Mouse (Mus musculus): ENCODE results near the gene Lpp.
A peak's percentile ranks its signal among the peaks of the same experiment; 100 is the strongest.
"Not testable (repeated sequence)": the region's sequence is repeated elsewhere in the genome, so short reads cannot be mapped to it uniquely, and the experiment has no call there.

Lpp gene

DNA sequence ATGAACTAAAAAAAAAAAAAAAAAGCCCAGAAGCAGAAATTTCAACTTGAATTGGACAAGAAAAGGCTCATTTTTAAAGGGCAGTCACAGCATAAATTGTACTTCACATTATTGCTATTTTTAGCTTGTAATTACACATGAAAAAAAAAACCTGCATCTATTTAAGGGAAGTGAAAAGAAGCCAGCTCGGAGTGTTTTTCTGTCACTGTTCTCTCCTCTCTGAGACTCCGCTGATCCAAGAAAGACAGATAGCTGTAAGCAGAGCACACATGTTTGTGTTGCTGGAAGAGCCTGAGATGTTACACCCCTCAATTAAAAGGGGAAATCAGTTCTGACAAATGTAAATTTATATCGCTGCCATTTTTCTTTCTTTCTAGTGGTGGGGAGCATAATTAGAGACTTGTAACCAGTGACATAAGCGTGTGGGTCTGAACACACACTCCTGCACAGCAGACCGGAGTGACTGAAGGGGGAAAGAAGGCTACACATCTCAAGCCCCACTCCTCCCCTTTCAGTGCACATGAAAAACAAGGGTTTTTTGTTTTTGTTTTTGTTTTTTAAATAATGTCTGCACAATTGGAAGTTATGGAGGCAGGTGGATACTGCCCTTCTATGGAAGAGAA is 579.8 kb downstream of the Lpp start:
- DNase-seq (ENCODE audit: low read depth, low spot score) = no peak

DNA sequence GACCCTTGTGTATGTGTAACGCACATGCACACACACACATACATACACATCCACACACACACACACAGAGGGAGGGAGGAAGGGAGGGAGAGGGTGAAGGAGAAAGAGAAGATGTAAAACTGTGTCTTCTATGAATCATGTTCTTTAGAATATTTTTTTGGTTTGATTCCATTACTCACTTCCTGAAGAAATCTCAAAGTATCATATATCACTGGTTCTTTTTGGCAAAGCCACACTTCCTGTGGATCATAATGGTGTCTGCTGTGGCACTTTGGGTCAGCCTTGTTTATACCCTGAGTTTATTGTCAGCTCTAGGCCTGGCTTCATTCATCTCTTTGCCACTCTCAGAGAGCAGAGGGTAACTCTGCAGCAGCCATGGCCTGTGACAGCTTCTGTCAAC is 584.5 kb downstream of the Lpp start:
- DNase-seq (ENCODE audit: low read depth, low spot score) = no peak

DNA sequence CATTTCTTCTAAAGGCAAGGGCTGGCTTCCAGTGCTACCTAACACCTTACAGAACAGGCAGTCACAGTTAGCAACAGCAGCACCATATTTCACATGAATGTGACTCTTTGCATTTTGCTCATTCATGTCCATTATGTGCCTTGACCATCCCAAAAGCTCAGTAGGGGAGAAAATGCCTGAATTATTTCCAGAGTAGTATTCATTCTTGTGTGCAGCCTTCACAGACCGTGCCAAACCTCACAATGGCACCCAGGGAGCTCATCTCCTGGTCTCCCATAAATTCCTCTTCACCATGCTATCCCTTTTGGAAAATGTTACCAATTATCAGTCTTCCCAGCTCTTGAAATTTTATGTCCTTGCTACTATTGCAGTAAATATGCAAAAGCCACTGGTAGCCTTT is 584.9 kb downstream of the Lpp start:
- DNase-seq (ENCODE audit: low read depth, low spot score) = no peak

DNA sequence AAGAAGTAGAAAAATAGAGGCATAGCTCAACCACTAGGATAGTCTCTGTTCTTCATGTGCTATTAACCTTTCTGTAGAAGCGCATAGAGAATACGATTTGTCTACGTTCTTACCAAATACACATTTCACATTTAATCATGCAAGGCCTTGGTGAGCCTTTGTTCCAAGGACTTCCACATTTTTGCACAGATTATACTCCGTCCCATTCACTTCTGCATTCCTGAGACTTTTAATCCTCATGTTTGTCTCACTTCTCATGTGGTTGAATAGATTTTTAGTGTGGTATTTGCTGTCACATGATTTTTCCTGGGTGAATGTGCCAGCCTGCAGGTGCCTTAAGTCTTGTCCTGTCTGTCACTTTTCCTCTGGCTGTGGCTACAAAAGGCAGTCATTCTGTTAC is 586.1 kb downstream of the Lpp start:
- DNase-seq (ENCODE audit: low read depth, low spot score) = no peak

DNA sequence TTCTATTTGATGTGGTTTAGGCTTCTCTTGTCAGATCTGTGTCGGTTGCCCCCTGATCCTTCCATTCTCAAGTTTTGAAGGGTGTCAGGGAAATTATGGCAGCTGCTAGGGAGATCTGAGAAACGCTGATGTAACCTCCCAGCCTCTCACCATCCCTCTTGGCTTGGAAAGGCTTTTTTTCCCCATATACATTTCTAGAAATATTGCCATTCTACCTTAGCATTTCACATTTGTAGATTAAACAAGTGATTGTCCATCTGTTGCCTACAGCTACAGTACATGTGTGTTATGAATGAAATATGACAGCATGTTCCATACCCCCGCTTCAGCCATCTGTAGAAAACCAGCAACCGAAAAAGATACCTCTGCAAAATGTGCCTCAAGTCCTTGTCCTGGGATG is 589.5 kb downstream of the Lpp start:
- DNase-seq (ENCODE audit: low read depth, low spot score) = no peak

DNA sequence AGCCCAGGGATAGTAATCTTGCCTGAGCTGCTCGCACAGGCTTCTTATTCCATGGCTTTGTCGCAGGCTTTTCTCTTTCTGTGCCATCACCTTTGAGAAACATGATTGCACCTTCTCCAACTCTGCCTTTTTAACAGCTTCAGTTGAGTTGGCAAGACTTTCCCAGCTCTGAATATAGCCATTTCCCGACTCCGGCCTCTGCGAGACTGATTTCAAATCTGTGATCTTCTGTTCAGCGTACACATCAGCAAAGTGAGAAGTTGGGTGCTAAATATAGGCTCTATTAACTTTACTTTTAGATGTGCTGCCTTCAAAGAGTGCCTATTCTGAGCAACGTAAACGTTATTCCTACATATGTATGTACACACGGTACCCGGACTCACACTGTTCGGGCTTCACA is 597.0 kb downstream of the Lpp start:
- DNase-seq (ENCODE audit: low read depth, low spot score) = no peak

DNA sequence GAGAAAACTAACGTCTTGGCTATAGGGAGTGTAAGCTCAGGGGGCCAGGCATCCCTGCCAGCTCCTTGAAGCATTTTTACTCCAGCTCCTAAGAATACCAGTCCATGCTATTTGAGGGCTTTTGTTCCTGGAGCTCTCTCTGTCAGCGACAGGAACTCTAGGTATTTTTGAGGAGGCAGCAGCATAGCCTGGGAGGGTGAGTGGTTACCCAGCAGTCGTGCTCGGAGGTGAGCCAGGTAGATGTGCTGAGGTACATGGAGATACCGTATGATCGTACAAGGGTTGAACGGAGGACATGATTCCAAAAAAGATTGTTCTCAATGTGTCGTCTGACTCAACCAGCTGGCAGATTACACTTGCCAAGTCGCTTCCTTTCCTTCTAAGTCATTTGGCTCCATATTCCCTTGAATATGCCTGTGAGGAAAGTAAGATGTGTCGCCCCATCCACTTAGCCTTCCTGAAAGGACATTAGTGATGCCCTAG is 597.8 kb downstream of the Lpp start:
- DNase-seq (ENCODE audit: low read depth, low spot score) = no peak

DNA sequence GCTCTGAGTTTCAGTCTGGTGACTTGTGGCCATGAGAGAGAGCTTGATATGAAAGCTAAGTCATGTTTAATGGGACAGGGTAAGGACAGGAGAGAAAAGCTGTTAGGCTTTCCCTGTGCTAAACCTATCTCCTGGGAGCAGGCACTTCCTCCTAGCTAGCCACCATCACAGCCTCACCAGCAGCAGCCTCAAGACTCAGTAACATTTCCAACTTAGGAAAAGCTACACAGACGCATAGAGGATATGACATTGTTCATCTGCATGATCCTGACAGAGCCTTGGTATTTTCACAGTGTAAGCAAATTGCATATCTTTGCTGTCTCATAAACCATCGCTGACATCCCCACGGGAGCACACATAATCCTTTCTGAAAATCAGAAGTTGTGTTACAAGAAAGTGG is 598.7 kb downstream of the Lpp start:
- no peak for DNase-seq (ENCODE audit: low read depth, low spot score)

DNA sequence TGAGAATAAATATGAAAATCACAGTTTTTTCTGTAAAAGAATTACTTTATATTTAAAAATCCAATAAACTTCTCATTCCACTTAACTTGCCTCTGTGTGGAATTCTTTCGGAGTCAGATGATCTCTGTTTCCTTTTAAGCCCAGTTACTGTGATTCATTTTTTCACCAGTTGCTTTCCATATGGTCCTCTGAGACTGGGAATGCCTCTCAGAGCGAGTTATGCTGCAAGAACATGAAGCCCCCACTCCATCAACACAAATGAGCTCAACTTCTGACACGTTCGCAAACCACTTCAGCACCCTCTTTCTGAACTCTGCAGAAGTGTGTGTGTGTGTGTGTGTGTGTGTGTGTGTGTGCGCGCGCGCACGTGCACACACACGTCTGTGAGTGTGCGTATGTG is 599.2 kb downstream of the Lpp start:
- no peak for DNase-seq (ENCODE audit: low read depth, low spot score)

DNA sequence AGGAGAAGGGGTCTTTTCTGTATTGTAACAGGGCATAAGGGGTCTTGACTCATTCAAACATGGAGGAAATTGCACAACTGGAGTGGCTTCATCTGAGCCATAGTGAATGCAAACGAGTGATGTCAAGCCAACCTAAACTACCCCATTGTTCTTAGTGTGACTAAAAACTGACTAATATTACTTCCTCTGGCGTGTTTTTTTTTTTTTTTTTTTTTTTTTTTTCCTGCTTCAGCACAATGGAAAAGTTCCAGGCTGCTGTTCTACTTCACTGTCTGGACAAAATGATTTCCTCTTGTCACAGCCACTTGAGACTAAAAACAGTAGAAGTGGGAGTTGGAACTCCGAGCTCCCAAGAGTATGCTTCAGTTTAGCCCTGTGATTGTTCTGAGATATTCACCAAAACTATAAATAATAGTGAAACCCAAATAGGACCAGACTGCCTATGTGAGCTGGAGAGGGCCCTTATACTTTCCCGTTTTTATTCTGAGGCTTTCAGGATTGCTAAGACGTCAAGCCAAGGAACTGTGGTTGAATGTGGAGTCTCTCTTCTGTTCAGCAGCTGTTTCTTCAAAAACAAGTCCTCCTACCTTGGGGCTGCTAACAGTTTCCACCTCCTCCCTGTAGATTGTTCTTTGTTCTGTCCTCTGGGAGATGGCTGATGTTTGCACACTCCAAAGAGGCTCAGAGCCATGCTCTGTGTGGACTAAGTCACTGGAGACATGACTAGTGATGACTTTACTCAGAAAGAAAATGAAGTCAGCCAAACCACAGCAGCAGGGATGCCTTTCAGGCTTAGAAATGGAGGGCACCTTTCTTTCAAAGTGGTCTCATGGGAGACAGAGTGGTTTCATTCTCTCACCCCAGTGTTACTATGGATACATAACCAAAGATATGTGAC is 617.9 kb downstream of the Lpp start:
- no peak for DNase-seq (ENCODE audit: low read depth, low spot score)

DNA sequence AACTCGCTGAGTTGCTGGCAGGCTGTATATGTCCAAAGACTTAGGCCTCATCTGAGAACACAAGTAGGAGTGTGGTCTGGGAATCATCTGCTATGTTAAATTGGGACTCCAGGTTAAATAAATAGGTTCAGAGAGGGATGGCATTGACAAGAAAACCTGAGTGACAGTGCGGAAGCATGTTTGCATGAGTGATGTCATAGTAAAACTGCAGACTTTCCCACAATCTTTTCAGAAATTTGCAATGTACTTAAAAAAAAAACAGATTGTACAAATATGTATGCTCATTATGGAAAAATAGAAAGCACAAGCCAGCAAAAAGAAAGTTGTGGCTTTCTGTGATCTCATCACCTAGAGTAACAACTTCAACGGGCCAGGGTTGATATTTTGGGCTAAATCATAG is 619.6 kb downstream of the Lpp start:
- DNase-seq (ENCODE audit: low read depth, low spot score) = no peak

DNA sequence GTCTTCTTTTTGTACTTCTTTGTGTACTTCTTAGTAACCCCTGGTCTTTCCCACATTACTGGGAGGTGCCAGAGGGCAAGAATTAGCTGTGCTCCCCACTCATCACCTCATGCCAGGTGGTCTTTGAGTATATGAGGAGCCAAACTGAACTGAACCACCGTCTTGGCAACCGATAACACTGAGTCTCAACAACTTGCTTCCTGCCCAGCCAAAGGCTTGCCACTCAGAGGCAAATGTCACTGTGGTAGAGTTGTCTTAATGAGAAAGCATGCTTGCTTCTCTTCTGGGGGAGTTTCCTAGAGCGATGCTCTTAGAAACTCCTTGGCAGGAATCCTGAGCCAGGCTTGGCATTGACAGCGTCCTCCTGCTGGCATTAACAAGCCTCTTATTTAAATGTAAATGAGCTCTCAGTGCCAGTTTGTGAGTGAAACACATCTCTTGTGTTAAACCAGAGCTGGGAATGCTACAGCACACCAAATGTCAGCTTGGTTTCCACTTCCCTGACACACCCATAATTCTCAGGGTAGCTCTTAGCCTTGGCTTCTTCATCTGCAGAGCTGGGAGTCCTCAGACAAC is 623.0 kb downstream of the Lpp start:
- no peak for DNase-seq (ENCODE audit: low read depth, low spot score)

DNA sequence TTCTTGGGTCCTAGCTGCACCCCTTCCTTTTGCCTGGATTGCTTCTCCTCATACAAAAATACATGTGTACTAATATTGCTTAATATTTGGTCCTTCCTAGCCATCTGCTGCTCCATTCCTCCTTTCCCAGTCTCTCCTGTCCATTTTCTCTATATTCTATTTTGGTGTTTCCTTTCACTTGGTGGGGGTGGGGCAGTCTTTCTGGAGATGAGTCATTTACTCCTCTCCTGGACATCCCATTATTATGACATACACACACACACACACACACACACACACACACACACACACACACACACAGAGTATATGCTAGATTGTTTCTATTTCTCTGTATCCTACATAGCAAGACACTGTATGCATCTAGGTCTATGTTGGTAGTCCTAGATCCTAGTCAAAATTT is 623.7 kb downstream of the Lpp start:
- DNase-seq (ENCODE audit: low read depth, low spot score) = no peak

DNA sequence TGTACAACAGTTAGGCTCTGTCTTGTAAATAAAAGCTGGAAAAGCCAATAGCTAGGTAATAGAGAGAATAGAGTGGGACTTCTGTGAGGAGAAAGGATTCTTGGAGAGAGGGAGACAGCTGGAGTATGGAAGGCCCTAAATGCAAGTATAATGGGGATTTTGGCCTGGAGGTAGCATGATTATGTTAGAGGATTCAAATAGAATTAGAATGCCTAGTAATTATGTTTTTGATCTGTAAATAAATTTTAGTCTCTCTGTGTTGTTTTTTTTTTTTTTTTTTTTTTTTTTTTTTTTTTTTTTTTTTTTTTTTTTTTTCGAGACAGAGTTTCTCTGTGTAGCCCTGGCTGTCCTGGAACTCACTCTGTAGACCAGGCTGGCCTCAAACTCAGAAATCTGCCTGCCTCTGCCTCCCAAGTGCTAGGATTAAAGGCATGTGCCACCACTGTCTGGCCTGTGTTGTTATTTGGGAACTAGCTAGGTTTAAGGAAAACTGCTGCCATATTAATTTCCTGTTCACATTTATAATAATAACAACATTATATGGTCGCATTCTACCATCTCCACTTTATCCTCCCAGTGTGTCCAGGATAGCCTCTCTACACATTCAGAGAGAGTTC is 628.5 kb downstream of the Lpp start:
- DNase-seq (ENCODE audit: low read depth, low spot score) = not testable (repeated sequence)

DNA sequence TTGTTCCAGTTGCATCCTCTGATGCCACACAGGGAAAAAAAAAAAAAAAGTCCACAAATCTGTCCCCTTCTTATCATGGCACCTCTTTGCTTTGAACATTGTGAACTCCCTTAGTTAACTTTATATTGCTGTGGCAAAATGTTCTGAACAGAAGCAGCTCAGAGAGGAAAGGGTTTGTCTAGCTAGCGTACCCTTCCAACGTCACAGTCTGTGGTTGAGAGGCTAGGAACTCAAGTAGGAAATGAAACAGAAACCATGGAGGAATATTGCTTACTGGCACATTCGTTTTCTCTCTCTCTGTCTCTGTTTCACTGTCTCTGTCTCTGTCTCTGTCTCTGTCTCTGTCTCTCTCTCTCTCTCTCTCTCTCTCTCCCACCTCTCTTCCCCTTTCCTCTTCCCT is 631.3 kb downstream of the Lpp start:
- peak; percentile 59 for DNase-seq (ENCODE audit: low read depth, low spot score)

DNA sequence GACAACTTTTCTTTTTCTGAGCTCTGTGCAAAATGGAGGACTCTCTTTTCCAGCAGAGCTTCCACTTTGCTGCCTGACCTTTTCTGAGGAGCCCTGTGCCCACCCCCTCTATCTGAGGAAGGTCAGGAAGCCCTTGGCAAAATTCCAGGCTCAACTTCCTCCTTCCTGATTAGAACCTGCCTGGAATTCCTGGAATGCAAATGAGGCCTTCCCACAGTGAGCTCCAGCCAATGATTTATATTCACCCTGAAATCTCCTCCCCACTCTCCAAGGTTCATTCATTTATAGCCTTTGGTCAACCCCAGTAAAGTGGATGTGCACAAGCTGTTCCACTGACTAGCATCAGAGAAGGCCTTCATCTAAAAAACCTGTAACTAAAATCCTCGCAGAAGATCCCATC is 632.9 kb downstream of the Lpp start:
- no peak for DNase-seq (ENCODE audit: low read depth, low spot score)

DNA sequence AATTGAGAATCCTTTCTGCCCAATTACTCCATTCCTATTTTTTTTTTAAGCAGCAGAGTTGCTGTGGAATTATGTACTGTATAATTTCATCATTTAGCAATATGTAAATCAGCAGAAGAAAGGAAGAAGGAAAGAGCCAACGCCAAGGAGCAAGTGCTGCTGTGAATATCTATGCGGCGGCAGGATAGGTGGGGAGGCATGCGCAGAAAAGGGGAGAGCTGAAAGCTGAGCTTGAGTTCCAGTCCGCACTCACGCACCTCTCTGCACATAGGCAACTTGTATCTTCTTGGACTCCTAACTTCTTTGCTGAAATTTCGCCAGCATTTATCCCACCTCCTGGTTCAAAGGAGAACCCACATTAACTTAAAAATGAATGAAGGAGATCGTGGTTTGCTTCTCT is 636.2 kb downstream of the Lpp start:
- no peak for DNase-seq (ENCODE audit: low read depth, low spot score)

DNA sequence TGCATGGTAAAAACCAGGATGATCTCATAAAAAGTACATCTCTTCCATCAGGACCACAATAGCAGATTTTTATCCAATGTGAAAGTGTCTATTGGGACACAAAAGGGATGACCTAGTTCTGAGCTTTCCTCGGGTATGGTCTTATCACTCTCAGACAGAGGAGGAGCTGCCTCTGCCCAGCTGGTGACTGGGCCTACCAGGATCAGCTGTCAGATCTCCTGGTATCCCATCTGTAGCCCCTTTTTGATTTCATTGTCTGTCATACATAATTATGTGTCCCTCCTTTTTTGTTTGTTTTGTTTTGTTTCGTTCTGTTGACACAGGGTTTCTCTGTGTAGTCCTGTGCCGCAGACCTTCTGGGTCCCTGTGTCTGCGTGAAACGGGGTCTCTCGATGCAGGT is 644.1 kb downstream of the Lpp start:
- no peak for DNase-seq (ENCODE audit: low read depth, low spot score)

DNA sequence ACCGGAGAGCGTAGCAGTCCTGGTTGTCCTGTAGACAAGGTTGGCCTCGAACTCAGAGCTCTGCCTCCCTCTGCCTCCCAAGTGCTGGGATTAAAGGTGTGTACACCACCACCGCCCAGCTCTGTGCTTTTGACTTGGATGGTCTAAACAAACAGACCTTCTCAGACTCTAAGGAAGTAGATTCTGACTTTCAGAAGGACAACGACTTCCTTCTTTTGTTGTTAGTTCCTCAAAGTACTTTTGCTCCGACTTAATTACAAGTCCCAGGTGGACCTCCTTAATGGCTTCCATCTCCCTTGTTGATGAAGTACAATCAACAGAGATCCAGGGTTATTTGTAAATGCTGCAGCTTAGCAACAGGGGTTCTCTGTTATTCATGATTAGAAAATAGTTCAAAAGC is 645.2 kb downstream of the Lpp start:
- DNase-seq (ENCODE audit: low read depth, low spot score) = no peak

DNA sequence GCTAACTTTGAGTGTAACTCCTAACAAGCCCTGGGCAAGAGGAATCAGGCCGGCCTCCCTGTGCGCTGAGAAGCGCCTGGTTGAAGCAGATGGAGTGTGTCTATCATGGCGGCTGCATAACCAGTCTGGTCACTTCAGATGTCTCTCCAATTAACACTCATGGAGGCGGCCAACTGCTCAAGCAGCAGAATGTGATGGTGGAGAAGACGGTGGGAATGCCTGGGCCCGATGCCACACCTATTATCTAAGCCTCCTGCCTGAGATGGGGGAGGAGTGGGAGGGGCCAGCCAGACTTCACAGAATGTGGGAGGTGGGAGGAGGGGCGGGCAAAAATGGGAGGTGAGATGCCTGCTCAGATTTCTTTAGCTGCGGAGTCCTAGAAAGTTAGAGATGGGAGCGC is 646.6 kb downstream of the Lpp start:
- no peak for DNase-seq (ENCODE audit: low read depth, low spot score)

DNA sequence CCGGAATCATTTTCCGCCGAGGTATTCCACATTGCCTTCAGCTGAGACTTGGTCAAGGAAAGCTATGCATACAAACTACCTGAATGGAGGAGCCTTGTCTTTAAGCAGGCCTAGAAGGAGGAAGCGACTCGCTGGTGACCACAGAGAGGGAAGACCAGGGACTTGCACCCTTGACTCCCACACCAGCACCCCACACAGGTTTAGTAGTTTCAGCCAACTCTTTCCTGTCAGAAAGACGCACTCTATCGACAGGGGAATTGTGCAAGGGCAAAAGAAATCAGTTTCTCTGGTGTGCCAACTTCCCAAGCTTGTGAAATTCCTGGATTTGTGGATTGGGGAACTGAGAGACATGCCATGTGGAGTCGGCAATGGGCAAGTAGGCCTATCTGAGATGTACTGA is 647.9 kb downstream of the Lpp start:
- DNase-seq (ENCODE audit: low read depth, low spot score) = no peak

DNA sequence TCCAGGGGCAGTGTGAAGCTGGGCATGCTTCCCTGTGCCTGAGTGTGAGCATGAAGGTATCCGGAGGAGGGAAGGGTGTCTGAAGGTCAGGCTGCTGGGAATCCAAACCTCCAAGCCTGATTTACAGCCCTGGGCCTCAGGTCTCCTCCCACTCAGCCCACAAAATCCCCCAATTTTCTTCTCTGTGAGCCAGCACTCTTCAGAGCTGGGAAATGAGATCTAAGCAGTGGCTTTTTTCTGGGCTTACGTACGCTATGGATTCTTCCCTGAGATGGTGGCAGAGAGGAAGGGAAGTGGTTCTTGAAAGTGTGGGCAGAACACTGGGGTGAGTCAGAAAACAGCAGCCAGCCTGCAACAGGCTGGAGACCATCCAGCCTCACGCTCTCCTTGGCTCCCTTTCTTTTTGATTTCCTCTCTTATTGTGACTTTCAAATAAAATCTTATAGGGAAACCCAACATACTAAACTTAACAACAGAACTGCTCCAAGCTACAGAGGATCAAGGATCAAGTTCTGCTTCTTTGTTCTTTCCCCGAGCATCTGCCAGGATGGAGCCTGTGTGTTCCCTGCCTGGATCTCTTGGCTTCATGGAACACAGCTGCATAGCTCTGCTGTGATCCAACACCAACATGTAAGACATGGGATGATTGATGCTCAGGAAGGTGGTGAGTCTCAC is 648.7 kb downstream of the Lpp start:
- no peak for DNase-seq (ENCODE audit: low read depth, low spot score)
